Mouse (Mus musculus): ENCODE results near the gene Dapk1.

DNA sequence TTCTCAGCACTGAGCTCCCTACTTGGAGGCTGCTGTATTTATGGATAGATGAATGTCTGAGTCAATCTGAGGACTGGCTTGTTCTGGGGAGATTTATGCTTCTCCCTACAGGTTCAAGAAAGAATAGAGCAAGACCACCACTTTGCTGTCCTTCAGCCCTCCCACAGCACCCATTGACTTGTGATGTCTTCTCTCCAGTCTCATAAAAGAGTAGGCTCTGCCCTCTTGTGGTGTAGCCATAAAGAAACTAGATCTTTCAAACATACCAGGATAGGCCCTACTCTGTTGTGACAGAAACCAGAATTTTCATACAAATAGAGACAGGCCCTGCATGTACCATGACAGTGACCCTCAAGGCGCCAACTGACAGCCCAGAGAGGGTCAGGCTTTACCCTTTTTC is 145.5 kb downstream of the Dapk1 start:
- TF ChIP-seq CTCF (IDR thresholded peaks at IDR 0.05; ENCODE audit: extremely low read depth, insufficient read depth, insufficient read length, insufficient replicate concordance) (no peak), POLR2A (IDR thresholded peaks at IDR 0.05; ENCODE audit: low read depth, low read length) (no peak)

Measured in spleen, adult 2 months (tissue).